Mouse (Mus musculus): ENCODE results near the gene Cbl. TPM values are rescaled to one million over a fixed set of nuclear protein-coding genes. Genes with fewer than 3 reads are reported as not detected.

The Cbl gene
- total RNA-seq, 2 experiments from 2014 or later: 40.3 to 89.7 TPM

- no peak for ATAC-seq (replicated peaks; ENCODE audit: poor library complexity, severe bottlenecking)
Measured at GRCm38 (mm10) chr9:44240911-44241310, 7.1 kb upstream of the Cbl start.

DNA sequence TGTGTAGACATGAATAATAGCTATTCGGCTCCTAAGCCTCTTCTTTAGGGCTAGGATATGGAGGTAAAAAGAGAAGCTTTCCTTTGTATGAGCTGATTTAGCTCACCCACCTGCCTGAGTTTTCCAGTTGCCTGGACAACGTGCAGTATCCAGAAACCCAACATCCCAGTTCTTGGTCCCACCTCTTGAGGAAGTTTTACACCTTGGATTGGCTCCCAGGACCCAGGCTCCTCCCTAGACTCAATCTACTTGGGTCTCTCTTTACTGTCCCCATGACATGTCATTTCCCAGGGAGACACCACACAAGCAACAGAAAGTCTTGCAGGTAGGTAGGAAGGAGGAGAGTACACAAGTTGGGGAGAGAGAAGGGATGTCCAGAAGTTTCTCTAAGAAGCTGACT, 6.5 kb upstream of the Cbl start, which contains the start of gene Ccdc153:
TSS of gene Ccdc153 (plus strand) at position 278 of the 400 bp plus-strand sequence.
- ATAC-seq (replicated peaks; ENCODE audit: poor library complexity, severe bottlenecking): no peak

- ATAC-seq (replicated peaks; ENCODE audit: poor library complexity, severe bottlenecking): peak; percentile 63
Measured at GRCm38 (mm10) chr9:44239447-44239846, 5.6 kb upstream of the Cbl start.

DNA sequence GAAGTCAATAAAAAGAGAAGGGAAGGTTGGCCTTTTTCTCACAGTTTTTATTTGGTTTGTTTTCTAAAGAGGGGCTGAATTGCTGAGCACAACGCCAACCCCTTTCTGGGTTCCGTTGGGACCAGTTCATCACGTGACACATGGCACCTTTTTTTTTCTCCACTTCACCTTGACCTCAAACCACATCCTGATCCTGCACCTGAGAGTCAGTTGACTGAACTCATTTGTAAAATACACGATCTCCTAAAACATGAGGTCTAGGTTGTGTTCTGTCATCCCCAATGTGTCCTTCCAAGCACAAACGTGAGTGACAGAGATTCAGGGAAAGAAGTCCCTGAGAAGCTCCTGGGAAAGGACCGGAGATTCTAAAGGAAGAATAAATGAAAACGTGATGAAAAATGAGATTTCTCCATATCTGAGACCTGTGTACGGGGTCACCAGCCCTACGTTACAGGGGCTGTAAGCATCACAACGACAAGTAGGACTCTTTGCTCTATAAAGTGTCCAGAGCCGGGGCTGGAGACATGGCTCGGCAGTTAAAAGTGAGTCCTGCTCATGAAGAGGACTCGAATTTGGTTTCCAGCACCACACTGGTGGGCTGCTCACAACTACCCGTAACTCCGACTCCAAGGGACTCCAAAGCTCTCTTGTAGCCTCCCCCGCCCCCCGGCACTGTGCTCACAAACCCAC, 4.8 kb upstream of the Cbl start:
- no peak for ATAC-seq (replicated peaks; ENCODE audit: poor library complexity, severe bottlenecking)

- ATAC-seq (replicated peaks; ENCODE audit: poor library complexity, severe bottlenecking): no peak
Measured at GRCm38 (mm10) chr9:44237128-44237527, 3.3 kb upstream of the Cbl start.

DNA sequence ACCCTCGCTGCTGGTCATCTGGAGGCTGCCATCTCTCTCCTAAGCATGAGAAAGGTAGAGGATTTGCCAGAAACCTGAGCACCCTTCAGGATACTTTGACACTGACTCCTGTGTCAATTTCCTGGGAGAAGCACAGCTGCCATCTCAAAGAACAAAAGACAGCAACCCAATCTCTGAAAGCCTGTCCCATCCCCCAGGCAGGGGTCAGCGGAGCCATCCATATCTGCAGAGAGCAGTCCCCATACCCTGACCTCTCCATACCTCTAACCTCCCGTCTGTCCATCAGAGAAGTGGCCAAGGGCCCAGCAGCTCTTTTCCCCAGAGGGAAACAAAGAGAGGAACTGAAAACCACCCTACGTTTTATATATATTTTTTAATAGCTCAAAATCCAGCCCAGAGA, 2.8 kb upstream of the Cbl start:
- no peak for ATAC-seq (replicated peaks; ENCODE audit: poor library complexity, severe bottlenecking)

DNA sequence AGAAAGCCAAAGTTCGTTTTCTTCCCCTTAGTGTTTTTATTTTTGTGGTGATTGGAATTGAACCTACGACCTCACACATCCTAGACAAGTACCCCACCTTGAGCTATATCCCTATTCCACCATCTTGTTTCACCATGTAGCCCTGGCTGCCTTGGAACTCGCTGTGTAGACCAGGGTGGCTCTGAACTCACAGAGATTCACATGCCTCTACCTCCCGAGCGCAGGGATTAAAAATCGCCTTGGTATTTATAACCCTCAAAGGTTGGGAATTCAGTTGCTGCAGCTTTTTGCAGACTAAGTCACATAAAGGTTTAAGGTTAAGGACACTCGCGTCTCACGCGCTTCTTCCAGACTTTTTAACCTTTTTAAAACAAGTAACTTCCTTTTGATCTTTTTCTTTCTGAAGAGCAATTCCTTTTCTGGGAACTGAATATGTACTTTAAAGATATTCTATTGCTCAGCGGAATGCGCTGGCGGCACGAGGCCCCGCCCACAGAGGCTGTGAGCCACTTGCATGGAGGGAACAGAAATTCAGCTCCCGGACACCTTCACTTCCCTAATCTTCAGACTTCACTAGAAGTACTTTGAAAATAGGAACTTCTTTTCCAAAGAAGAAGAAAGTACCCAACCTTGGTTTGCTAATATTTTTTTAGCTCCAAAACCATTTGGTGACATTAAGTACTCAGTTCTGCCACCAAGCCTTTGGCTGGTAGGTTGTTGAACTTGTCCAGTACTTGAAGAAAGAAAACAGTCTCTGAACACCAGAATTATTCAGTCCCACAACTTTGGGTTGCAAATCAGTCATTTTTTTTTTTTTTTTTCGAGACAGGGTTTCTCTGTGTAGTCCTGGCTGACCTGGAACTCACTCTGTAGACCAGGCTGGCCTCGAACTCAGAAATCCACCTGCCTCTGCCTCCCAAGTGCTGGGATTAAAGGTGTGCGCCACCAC, 904 bp upstream of the Cbl start:
- peak; percentile 55 for ATAC-seq (replicated peaks; ENCODE audit: poor library complexity, severe bottlenecking)

DNA sequence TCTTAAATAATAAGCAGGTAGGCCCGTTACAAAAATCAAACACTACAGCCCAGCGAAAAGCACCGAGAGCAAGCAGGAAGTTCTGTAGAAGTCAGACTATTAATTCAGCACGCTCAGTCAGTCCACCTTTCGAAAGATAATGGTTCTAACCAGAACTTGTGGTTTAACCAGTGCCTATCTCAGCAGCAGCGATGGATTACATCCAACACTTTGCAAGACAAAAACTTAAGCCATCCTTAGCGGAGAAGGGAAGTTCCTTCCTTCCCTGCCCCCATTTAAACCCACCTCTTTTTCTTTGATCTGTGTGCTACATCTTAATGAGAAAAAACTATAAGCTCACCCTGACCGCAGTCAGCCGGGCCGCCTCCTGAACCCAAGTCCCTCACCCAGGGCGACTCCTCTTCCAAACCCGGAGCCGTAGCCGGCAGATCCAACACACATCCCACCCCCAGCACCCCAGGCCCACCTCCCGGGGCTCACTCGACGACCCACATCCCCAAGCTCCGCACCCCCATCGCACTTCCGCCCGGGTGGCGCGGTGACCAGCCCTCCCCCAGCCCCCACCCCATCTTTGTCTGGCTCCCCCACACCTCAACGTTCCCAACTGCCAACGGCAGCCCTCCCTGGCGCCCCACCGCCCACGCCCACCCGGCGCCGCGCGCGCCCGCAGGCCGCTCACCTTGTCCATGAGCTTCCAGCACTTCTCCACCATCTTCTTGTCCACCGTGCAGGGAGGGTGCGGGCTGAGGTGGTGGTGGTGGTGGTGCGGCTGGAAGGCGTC, 638 bp downstream of the Cbl start:
- peak; percentile 6 for ATAC-seq (replicated peaks; ENCODE audit: poor library complexity, severe bottlenecking)

DNA sequence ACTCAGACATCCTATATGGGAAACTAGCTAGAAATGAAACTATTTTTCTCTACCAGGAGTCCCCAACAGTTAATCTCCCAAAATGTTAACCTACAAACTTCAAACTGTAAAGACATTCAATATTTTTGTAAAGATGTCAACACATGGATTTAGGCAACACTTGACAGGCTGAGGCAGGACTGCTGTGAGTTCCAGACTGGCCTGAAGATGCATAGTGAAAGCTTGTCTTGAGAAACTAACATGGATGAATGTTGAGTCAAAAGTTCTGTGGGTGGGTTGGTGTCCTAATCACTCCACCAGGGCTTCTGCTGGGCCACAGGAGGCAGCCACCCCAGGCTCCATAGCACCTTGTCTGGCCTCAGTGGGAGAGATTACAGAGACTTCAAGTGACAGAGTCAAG, 2.2 kb downstream of the Cbl start:
- ATAC-seq (replicated peaks; ENCODE audit: poor library complexity, severe bottlenecking): peak; percentile 14; the same call in 1 of the 2 replicates

- ATAC-seq (replicated peaks; ENCODE audit: poor library complexity, severe bottlenecking): peak; percentile 52
Measured at GRCm38 (mm10) chr9:44225993-44226392, 7.9 kb downstream of the Cbl start.

DNA sequence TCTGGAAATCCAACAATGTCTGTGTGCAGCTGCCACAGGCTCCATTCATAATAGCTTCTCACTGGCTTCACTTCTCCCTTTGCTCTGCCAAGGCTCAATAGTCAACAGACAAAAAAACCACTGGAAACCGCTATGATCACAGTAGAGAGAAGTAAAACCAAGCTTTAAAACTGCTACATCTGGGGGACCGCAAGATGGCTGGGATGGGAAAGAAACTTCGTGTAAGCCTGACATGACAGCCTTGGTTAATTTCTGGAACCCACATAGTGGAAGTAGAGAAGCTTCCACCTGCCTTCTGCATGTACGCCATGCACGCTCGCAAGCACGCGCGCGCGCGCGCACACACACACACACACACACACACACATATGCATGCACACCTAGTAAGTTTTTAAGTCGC, 20.3 kb downstream of the Cbl start:
- ATAC-seq (replicated peaks; ENCODE audit: poor library complexity, severe bottlenecking): peak; percentile 99

DNA sequence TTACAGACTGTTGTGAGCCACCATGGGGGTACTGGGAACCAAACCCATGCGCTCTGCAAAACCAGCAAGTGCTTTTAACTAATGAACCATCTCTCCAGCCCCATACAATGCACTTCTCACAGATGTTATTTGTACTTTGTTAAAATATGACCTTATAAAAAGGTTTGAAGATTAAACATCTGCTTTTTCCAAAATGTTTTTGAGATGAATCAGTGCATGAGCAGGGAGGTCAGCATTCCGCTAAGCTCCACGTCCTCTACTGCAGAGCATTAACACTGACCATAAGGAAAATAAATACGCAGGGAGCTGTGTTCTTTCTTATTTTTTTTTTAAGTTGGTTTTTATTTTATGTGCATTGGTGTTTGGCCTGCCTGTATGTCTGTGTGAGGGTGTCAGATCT, 21.4 kb downstream of the Cbl start:
- ATAC-seq (replicated peaks; ENCODE audit: poor library complexity, severe bottlenecking): no peak

- ATAC-seq (replicated peaks; ENCODE audit: poor library complexity, severe bottlenecking): no peak
Measured at GRCm38 (mm10) chr9:44209416-44209815, 24.4 kb downstream of the Cbl start.

GRCm38 (mm10) chr9:44207840-44208239, 26.0 kb downstream of the Cbl start:
- ATAC-seq (replicated peaks; ENCODE audit: poor library complexity, severe bottlenecking): no peak

GRCm38 (mm10) chr9:44200458-44200857, 33.4 kb downstream of the Cbl start:
- no peak for ATAC-seq (replicated peaks; ENCODE audit: poor library complexity, severe bottlenecking)

GRCm38 (mm10) chr9:44199580-44199979, 34.3 kb downstream of the Cbl start:
- ATAC-seq (replicated peaks; ENCODE audit: poor library complexity, severe bottlenecking): no peak

DNA sequence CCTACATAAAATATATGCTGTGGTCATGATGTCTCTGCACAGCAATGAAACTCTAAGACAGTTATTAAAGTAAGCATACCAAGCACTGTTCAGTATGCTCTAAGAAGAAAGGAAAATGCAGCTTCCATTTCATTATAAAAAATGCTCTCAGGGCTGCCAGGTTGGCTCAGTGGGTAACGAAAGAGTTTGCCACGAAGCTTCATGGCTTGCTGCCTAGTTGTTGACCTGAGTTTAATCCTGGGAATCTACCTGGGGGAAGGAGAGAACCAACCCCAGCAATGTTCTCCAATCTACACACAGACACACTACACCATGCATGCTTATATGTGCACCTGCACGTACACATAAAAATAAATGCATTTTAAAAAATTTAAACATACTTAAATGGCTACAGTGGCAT, 34.7 kb downstream of the Cbl start:
- ATAC-seq (replicated peaks; ENCODE audit: poor library complexity, severe bottlenecking): no peak

GRCm38 (mm10) chr9:44196354-44196753, 37.5 kb downstream of the Cbl start:
- ATAC-seq (replicated peaks; ENCODE audit: poor library complexity, severe bottlenecking): peak; percentile 75

- no peak; the same call in 1 of the 2 replicates for ATAC-seq (replicated peaks; ENCODE audit: poor library complexity, severe bottlenecking)
Measured at GRCm38 (mm10) chr9:44194000-44194399, 39.8 kb downstream of the Cbl start.

DNA sequence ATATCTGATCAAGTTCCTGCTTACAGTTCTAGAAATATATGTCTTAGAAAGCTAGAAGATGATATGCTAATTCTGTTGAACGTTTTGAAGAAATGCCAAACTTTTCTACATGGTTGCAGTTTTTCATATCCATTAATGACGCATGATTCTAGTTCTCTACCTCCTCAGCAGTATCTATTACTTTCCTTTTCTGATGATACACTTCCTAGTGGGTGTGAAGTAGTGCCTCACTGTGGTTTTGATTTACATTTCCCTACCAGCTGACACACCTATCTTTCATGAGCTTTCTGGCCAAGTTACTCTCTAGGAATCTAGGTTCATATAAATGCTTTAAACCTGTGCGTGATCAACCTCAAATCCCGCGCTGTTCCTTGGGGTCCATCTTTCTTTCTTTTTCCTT, 41.1 kb downstream of the Cbl start:
- no peak for ATAC-seq (replicated peaks; ENCODE audit: poor library complexity, severe bottlenecking)

DNA sequence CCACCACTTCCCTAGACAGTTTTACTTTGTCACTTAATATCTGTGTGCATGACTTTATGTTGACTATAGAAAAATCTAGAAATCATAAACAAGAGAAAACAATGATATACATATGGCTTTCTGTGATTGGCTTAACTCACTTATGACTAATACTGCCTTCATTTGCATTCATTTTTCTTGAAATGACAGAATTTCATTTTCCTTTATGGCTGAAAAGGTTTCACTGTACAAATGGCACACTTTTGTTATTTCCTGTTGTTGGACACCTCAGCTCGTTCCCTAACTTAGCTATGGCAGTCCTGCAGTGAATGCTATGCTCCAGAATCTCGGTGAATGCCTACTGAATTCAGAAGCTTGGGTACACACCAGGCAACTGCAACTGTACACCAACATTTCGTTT, 41.5 kb downstream of the Cbl start:
- ATAC-seq (replicated peaks; ENCODE audit: poor library complexity, severe bottlenecking): no peak
